Mouse (Mus musculus) left cerebral cortex, adult 18-20 months (tissue): ENCODE measurements around the gene Exoc4. TPM values are rescaled to one million over a fixed set of nuclear protein-coding genes. Genes with fewer than 3 reads are reported as not detected.

Source experiments
- DNase-seq, 2 experiments: peaks; one replicate each; pipeline ENCODE4 v3.0.0; 2021 to 2022; ENCODE audit warnings: low spot score in 2 of 2, mixed read lengths in 1 of 2
- total RNA-seq, 2 experiments: library from RNA; stranded (reverse); gene quantifications; 2 replicates each; pipeline ENCODE4 v1.2.3; 2021

Gene Exoc4
- total RNA-seq, 2 experiments from 2014 or later: 71.3 to 76.3 TPM

DNA sequence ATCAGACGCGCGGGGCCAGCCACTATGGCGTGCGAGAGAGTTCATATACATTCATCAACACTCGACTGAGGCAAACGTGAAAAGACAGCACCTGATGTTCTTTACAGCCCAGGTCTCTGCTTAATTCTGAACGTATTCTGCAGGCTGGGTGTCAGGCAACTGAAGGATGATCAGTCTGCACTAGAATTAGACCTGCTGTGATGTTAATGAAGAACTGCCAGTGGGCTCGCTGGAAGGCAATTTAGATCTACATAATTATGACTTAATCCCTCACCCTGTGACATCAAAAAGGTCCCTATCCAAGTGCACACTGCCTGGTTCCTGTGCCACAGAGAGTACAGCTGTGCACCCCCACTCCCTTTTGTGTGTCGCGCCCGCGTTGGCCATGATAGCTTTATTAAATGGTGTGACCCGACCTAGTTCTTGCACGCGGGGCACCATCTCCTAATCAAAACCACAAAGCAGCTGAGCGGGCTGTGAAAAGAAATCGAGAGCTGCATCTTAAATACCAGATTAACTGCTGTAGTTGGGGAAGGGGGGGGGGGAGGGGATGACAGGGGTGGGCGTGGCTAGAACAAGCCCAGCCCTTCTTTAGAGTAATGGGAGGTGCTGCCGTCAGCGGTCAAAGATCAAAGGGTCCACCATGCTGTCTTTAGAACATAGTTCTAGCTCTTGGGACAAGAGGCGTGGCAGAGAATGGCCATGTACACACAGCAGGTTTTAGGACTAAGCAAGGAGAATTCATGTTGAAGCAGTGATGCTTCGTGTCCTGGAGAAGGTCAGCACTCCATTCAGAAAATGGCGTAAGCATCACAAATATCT, 743.5 kb downstream of the Exoc4 start:
- no peak for DNase-seq

DNA sequence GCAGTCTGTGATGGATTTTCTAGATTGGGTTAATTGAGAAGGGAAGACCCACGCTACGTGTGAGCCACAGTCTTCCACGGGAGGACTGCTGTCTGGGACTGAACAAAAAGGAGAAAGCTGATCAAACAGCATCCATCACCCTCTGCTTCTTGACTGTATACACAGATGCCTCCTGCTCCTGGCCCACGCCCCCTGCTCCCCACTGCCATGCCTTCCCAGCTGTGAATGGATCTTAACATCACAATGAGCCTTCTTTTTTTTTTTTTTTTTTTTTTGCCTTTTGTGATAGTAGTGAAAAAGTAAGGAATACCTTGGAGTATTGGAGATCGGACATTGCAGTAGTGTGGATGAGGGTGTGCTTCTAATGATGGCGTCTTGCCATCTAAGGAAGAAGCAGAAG, 745.0 kb downstream of the Exoc4 start:
- DNase-seq: no peak

DNA sequence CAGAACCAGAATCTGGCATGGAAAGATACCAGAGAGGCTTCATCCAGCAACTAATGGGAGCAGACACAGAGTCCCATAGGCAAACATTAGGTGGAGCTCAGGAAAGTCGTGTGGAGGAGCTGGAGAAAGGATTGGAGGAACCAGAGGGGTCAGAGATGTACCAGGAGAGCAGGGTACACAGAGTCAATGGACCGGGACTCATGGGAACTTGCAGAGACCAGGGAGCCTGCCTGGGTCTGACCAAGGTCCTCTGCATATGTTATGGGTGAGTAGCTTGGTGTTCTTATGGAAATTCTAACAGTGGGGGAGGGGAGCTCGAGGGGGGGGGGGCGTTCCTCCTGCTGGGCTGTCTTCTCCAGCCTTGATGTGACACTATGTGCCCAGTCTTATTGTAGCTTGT, 749.7 kb downstream of the Exoc4 start:
- DNase-seq: no peak

GRCm38 (mm10) chr6:33999530-33999929, 750.6 kb downstream of the Exoc4 start:
- DNase-seq: no peak

DNA sequence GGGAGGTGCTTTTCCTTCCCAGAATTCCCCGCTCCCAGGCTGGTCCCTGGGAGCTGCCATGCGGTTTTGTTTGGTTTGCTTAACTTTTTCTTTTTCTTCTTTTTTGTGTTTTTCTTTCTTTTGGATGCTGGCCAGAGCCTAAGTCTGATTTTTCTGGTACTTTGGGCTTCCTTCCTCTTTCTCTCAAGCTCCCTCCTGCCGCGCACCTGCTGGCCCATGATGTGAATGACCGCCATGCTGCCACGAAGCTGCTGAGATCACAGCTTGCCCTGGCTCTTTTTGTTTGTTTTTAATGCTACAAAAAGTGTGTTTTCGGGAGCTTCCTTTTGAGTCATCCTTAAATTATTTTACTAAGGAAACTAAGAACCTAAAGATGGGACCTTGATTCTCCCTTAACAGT, 751.8 kb downstream of the Exoc4 start:
- DNase-seq: no peak

DNA sequence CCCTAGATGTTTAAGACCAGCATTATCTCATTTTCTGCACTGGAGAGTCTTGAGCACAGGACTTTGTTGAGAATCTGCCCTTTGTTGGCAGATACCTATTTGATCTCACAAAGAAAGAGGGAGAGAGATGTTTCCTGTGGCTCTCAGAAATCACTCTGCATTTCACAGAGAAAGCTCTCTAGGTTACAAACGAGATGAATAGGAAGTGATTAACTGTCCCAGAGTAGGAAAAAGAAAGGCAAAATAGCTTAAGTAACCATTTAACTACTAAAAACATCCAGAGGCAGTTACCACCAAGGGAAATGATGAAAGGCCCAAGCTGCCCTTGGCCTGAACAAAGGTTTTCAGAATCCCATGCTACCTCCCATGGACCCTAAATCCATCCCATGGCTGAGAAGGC, 754.1 kb downstream of the Exoc4 start:
- no peak for DNase-seq

DNA sequence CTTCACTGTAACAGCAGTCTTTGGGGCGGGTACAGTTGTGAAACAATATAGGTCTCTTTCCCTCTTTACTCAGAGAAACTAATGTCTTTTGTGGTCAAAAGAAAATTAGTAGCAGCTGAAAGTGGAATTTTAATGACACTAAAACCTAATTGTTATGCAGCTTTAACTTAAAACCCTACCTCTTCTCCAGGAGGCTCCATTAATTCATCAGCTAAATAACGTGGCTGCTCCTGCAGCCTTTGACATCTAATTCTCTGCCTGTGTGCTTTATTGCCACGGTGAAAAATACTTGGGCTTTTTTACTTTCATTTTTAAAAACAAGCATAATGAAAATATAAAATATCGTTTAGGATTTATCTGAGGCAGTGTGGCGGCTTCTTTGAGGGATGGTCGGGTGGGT, 764.6 kb downstream of the Exoc4 start:
- DNase-seq: no peak

Other genes with a start within 250 kb of the Exoc4 start
- 10 to 100 TPM; 80.9 to 92.8 TPM for gene Chchd3, start 188.8 kb upstream of the Exoc4 start, total RNA-seq